Mouse (Mus musculus) bone marrow macrophage, adult 2 months (primary cell): Measurements from ENCODE around the gene Aagab. TPM values are rescaled to one million over a fixed set of nuclear protein-coding genes. Genes with fewer than 3 reads are reported as not detected.

Experiments
- H3K27ac ChIP-seq: 2 replicates; pipeline ENCODE4 v1.5.1; 2012; ENCODE audit warnings: low read depth, low read length; ENCODE audit not compliant: insufficient read depth
- H3K4me1 ChIP-seq: 2 replicates; pipeline ENCODE4 v1.6.1; 2012; ENCODE audit warnings: low read length; ENCODE audit not compliant: control insufficient read depth, insufficient read depth
- H3K4me3 ChIP-seq: 2 replicates; pipeline ENCODE4 v1.5.1; 2012; ENCODE audit warnings: mild to moderate bottlenecking, low read length, moderate library complexity; ENCODE audit not compliant: insufficient read depth
- CTCF ChIP-seq: IDR thresholded peaks from 2 replicates; pipeline ENCODE4 v1.5.1; 2012; ENCODE audit warnings: low read depth, mild to moderate bottlenecking, low read length, moderate library complexity
- POLR2A ChIP-seq: IDR thresholded peaks from 2 replicates; pipeline ENCODE4 v1.6.1; 2012; ENCODE audit warnings: mild to moderate bottlenecking, low read depth, low read length, borderline replicate concordance
- polyA plus RNA-seq: library from polyadenylated mRNA; stranded (reverse); fragments of >200 nt; gene quantifications from 2 replicates; pipeline ENCODE4 v1.2.4, GENCODE M21; 2012; ENCODE audit not compliant: missing spikeins, insufficient read depth, insufficient read length

The Aagab gene
- polyA plus RNA-seq, 1 experiment = 46.2 TPM

DNA sequence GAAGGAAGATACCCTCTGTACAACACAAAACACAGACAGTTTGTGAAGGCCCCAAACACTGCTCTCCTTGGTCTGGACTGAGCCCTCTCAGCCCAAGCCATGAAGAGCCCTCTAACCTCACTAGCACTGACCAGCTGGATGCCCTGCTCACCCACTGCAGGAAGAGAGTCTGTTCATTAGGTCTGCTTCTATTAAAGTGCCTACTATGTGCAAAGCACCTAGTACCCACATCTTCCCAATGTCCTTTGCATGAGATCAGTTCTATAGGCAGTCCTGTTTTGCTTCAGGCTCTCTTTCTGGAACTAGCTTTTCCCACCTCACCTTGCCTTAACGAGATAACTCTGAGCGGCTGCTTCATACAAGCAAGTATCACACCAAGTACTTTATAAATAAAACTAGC lies 80.5 kb downstream of the Aagab start:
- Histone ChIP-seq H3K4me1 (peaks cover 27% of the 10 kb centered on the region), H3K4me3 (no peak overlapping the region), H3K27ac (no peak overlapping the region)
- TF ChIP-seq POLR2A (no peak), CTCF (no peak)

DNA sequence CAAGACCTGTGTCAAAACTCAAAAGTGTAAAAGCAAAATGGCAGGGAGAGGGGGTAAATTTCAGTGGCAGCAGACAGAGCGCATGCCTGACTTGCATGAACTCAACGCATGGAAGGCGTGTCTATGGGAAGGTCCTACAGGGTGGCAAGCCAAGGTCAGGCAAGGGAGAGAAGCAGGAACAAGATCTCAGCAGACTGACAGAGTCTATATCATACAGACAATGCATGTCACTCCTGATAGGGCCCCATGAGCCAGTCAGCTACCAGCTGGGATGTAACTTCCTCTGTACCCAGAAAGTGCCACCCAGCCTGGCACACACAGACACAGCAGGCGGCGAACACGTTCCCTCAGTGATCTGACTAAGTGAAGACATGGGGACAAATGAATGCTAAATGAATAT lies 81.8 kb downstream of the Aagab start:
- H3K4me3 ChIP-seq = no peak overlapping the region
- TF ChIP-seq POLR2A (no peak), CTCF (no peak)
- no peak overlapping the region for H3K27ac ChIP-seq
- peaks cover 17% of the 10 kb centered on the region for H3K4me1 ChIP-seq

DNA sequence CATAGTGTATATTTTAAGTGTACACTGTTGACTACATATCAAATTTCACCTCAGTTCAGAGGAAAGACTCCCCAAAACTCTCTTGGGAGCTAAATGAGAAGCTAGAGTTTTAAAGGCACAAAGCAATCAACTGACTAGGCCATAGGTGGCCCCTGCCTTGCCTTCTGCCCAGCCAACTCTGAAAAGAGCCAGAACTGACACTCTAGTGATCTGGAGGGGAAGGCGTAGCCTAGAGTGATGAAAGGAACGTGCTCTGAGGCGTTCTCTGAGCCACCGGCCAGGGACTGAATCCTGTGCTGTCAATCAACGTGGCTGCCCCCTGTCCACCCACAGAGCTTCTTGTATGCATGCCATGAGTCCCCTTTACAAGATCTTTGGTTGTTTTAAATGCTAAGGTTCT lies 82.9 kb downstream of the Aagab start:
- TF ChIP-seq CTCF = no peak
- TF ChIP-seq POLR2A = no peak

DNA sequence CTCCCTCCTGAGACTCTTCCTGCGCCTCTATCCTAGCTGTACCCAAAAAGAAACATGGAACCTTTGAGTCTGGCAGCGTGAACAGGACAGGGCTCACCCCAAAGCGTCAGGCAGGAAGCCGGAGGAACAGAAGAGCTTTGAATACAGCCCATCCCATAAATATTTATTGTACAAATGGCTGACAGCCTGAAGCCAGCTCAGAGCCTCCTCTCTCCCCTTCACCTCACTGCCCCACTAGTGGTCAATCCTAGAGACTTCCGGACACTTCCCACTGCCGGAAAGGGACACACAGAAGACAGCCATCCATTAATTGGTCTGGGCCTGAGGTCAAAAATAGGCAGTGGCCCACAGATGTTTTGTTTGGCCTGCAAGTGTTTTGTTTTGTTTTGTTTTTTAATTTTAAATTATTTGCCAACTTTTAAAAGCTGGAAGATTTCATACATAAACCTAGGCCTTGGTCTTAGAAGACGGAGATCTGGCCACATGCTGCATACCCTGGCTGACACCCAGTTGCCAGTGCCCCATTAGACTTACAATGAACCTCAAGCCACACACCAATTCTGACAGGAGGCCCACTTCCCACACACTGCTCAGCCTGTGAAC lies 85.1 kb downstream of the Aagab start:
- Histone ChIP-seq H3K4me3 (no peak overlapping the region), H3K4me1 (peaks cover 12% of the 10 kb centered on the region), H3K27ac (no peak overlapping the region)
- TF ChIP-seq POLR2A (no peak), CTCF (no peak)

More for the DNA sequence above, 82.9 kb downstream of the Aagab start:
- Histone ChIP-seq H3K4me3 (no peak overlapping the region), H3K4me1 (peaks cover 16% of the 10 kb centered on the region), H3K27ac (no peak overlapping the region)

DNA sequence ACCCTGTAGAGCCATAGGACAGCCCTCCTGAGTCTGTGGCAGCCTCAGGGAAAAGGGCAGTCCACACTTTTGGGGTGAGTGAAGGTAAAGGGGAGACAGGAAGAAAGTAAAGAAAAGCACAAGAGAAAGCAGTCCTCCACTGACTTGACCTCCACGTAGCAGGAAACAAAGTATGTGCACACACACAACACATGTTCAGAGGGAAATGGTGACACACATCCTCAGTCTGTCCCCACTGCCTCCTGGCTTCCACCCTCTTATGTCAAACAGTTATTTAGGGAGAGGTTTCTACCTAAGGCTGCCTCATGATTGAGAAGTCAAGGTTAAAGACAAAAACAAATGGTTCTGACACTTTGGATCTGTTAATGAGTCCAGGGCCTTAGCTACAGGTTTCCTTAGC lies 88.1 kb downstream of the Aagab start:
- TF ChIP-seq POLR2A = no peak
- TF ChIP-seq CTCF = no peak
- Histone ChIP-seq H3K4me1 (peaks cover 6% of the 10 kb centered on the region), H3K27ac (no peak overlapping the region), H3K4me3 (no peak overlapping the region)

DNA sequence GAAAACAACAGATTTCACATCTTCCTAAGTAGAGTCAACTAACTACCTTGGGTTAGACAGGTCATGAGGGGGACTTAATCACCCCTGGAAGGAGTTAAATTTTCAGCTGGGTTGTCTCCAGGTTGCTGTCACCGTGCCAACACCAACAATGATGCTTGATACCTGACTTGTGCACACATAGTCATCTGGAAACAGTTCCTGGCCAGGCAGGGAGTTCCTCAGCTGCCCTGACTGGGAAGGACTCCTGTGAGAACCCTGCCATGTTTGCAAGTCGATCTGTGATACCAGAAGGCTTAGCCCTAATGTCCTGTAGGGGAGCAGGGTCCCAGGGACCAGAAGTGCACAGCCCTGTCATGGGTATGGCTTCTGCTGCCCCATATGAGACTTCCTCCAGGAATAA lies 89.5 kb downstream of the Aagab start:
- Histone ChIP-seq H3K27ac (no peak overlapping the region), H3K4me1 (peaks cover 6% of the 10 kb centered on the region)
- TF ChIP-seq POLR2A = no peak

More for the DNA sequence above, 89.5 kb downstream of the Aagab start:
- H3K4me3 ChIP-seq = no peak overlapping the region

Other genes starting within 250 kb of the Aagab start
- 21.0 and 25.3 TPM in 2 replicates for gene Map2k5, start 224.8 kb upstream of the Aagab start, polyA plus RNA-seq
- 32.4 and 38.6 TPM in 2 replicates for gene 2300009A05Rik, start 203.4 kb upstream of the Aagab start, polyA plus RNA-seq
- gene Iqch, start 167 bp upstream of the Aagab start, polyA plus RNA-seq = not detected in 2 replicates
- gene Smad3, start 155.3 kb downstream of the Aagab start, polyA plus RNA-seq = 6.5 and 6.9 TPM in 2 replicates